Mouse (Mus musculus) cortical plate, adult 2 months (tissue): Measurements from ENCODE around the gene Tbc1d25.

Source experiments
- CTCF ChIP-seq: fragments of 200-500 bp; IDR thresholded peaks from 2 replicates; pipeline ENCODE4 v1.5.1; 2011; ENCODE audit warnings: mild to moderate bottlenecking, control low read depth, low read length; ENCODE audit not compliant: insufficient read depth; ENCODE audit errors: extremely low read depth
- POLR2A ChIP-seq: fragments of 200-500 bp; IDR thresholded peaks from 2 replicates; pipeline ENCODE4 v1.6.1; 2011; ENCODE audit warnings: mild to moderate bottlenecking, low read length, control low read depth; ENCODE audit not compliant: insufficient read depth; ENCODE audit errors: extremely low read depth

GRCm38 (mm10) chrX:8145153-8145991, 30.6 kb downstream of the Tbc1d25 start, which contains the start of gene Rbm3:
- TF ChIP-seq POLR2A (peak; percentile 86), CTCF (no peak)
